Mouse (Mus musculus): ENCODE measurements around the gene Atg101. TPM values are rescaled to one million over a fixed set of nuclear protein-coding genes. Genes with fewer than 3 reads are reported as not detected.
A peak's percentile ranks its signal among the peaks of the same experiment; 100 is the strongest.

The Atg101 gene
- total and polyA plus RNA-seq, 3 experiments: 75.2 to 75.5 TPM; not detected in 1

DNA sequence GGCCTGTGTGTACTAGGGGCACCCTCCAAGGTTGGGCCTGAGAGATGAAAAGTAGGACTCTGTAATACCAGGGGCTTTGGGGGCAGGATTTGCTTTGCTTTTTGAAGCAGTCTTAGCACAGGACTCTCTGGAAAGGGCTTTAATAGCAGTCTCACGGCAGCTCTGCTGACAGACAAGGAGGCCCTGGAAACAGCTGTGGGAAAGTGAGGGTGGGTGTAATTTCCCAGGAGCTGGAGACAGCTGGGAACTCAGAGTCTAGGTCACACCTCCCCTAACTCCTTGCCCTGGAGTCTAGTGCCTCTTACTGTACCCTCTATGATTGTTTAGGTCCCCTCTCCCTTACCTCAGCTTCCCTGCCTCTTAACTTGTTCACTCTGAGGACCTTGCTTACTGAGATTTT lies 49.1 kb downstream of the Atg101 start:
- no peak overlapping the region for H3K9ac ChIP-seq (ENCODE audit: control insufficient read depth, low read depth, low read length, poor library complexity, severe bottlenecking)
- no peaks in the 10 kb centered on the region for H3K27me3 ChIP-seq (ENCODE audit: control insufficient read depth in 1 of 2, insufficient read depth in 2 of 2, low read length in 2 of 2)
- peaks cover 0 to 13% of the 10 kb centered on the region in 2 experiments; a peak in 3 of 4 replicates for H3K4me1 ChIP-seq (ENCODE audit: control insufficient read depth in 1 of 2, insufficient read depth in 2 of 2, low read length in 2 of 2)

DNA sequence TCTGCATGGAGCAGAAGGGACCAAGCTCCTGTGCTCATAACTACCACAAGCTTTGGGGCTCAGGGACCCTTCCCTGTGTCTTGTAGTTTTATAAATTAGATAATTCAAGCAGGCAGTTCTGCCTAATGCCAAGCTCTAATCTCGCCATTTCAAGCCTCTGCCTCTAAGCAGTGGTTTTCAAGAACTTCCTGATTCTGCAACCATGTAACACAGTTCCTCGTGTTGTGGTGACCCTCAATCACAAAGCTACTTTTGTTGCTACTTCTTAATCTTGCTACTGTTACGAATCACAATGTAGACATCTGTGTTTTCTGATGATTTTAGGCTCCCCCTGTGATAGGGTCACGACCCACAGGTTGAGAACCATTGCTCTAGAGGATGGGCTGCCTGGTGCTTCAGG lies 49.6 kb downstream of the Atg101 start:
- H3K9me3 ChIP-seq (replicated peaks; ENCODE audit: insufficient read depth, low read length): no peaks in the 10 kb centered on the region
- TF ChIP-seq SMC3 (IDR thresholded peaks at IDR 0.05; ENCODE audit: low read depth, low read length) (0 out of 2 replicates have a peak, but pooled peaks have one; percentile 2), EP300 (IDR thresholded peaks at IDR 0.05; ENCODE audit: low read depth in 1 of 2, low read length in 2 of 2) (peak; percentile 38 to 46; a peak in 1 of 4 replicates), NRF1 (IDR thresholded peaks at IDR 0.05; ENCODE audit: insufficient read depth, low read depth, low read length, poor library complexity, severe bottlenecking) (no peak), TCF12 (IDR thresholded peaks at IDR 0.05; ENCODE audit: low read depth, low read length) (peak; percentile 21; the same call in 1 of the 2 replicates), TBP (IDR thresholded peaks at IDR 0.05; ENCODE audit: low read depth, low read length) (no peak), ZC3H11A (IDR thresholded peaks at IDR 0.05; ENCODE audit: low read depth, low read length) (no peak), GATA1 (IDR thresholded peaks at IDR 0.05; ENCODE audit: low read depth, low read length) (peak; percentile 50), UBTF (IDR thresholded peaks at IDR 0.05; ENCODE audit: borderline replicate concordance, insufficient read depth, low read depth, low read length) (no peak), ELF1 (IDR thresholded peaks at IDR 0.05; ENCODE audit: low read depth, low read length) (0 out of 2 replicates have a peak, but pooled peaks have one; percentile 37), GABPA (IDR thresholded peaks at IDR 0.05; ENCODE audit: low read depth, low read length) (no peak), RCOR1 (IDR thresholded peaks at IDR 0.05; ENCODE audit: low read depth, low read length) (peak; percentile 92), MXI1 (IDR thresholded peaks at IDR 0.05; ENCODE audit: low read depth, low read length) (no peak), MYC (IDR thresholded peaks at IDR 0.05; ENCODE audit: low read depth, low read length) (peak; percentile 54; the same call in 1 of the 2 replicates), NELFE (IDR thresholded peaks at IDR 0.05; ENCODE audit: low read depth, low read length) (no peak), MAX (IDR thresholded peaks at IDR 0.05; ENCODE audit: low read length) (peak; percentile 61; the same call in 1 of the 2 replicates), CHD2 (IDR thresholded peaks at IDR 0.05; ENCODE audit: low read length) (no peak), USF2 (IDR thresholded peaks at IDR 0.05; ENCODE audit: borderline replicate concordance in 1 of 2, insufficient read depth in 1 of 2, low read depth in 1 of 2, low read length in 2 of 2) (no peak)
- H3K4me1 ChIP-seq (ENCODE audit: control insufficient read depth in 1 of 2, insufficient read depth in 2 of 2, low read length in 2 of 2): peaks cover 0 to 13% of the 10 kb centered on the region in 2 experiments; a peak in 3 of 4 replicates
- no peaks in the 10 kb centered on the region; a peak in 1 of 4 replicates for H3K36me3 ChIP-seq (ENCODE audit: control insufficient read depth in 1 of 2, insufficient read depth in 2 of 2, low read length in 2 of 2)
- no peak overlapping the region for H3K9ac ChIP-seq (ENCODE audit: control insufficient read depth, low read depth, low read length, poor library complexity, severe bottlenecking)
- H3K27ac ChIP-seq (ENCODE audit: control insufficient read depth, low read depth, low read length): no peak overlapping the region
- no peaks in the 10 kb centered on the region for H3K79me2 ChIP-seq (ENCODE audit: control insufficient read depth, insufficient read depth, low read length, poor library complexity)
- peak; percentile 69 for DNase-seq (ENCODE audit: low read depth, low spot score)
- no peak overlapping the region for H3K4me3 ChIP-seq (ENCODE audit: control insufficient read depth in 1 of 2, insufficient read depth in 1 of 2, low read depth in 2 of 2, low read length in 2 of 2)
- H3K27me3 ChIP-seq (ENCODE audit: control insufficient read depth in 1 of 2, insufficient read depth in 2 of 2, low read length in 2 of 2): no peaks in the 10 kb centered on the region

More for the DNA sequence above, 49.1 kb downstream of the Atg101 start:
- Histone ChIP-seq H3K36me3 (ENCODE audit: control insufficient read depth in 1 of 2, insufficient read depth in 2 of 2, low read length in 2 of 2) (no peaks in the 10 kb centered on the region; a peak in 1 of 4 replicates), H3K4me3 (ENCODE audit: control insufficient read depth in 1 of 2, insufficient read depth in 1 of 2, low read depth in 2 of 2, low read length in 2 of 2) (no peak overlapping the region), H3K79me2 (ENCODE audit: control insufficient read depth, insufficient read depth, low read length, poor library complexity) (no peaks in the 10 kb centered on the region), H3K9me3 (replicated peaks; ENCODE audit: insufficient read depth, low read length) (no peaks in the 10 kb centered on the region), H3K27ac (ENCODE audit: control insufficient read depth, low read depth, low read length) (no peak overlapping the region)
- no peak for DNase-seq (ENCODE audit: low read depth, low spot score)
- TF ChIP-seq EP300 (IDR thresholded peaks at IDR 0.05; ENCODE audit: low read depth in 1 of 2, low read length in 2 of 2) (no peak), HCFC1 (IDR thresholded peaks at IDR 0.05; ENCODE audit: low read depth, low read length) (no peak), POLR2AphosphoS5 (IDR thresholded peaks at IDR 0.05; ENCODE audit: borderline replicate concordance, low read depth, low read length) (no peak), USF1 (IDR thresholded peaks at IDR 0.05; ENCODE audit: low read depth, low read length) (no peak), TCF12 (IDR thresholded peaks at IDR 0.05; ENCODE audit: low read depth, low read length) (no peak), SIN3A (IDR thresholded peaks at IDR 0.05; ENCODE audit: low read length) (no peak), CHD2 (IDR thresholded peaks at IDR 0.05; ENCODE audit: low read length) (no peak), RAD21 (IDR thresholded peaks at IDR 0.05; ENCODE audit: low read depth, low read length) (no peak)

Measured in MEL (cell line).